Mouse (Mus musculus): ENCODE measurements around the gene Gm7029.
"Not testable (repeated sequence)": the region's sequence is repeated elsewhere in the genome, so short reads cannot be mapped to it uniquely, and the experiment has no call there.

The Gm7029 gene

DNA sequence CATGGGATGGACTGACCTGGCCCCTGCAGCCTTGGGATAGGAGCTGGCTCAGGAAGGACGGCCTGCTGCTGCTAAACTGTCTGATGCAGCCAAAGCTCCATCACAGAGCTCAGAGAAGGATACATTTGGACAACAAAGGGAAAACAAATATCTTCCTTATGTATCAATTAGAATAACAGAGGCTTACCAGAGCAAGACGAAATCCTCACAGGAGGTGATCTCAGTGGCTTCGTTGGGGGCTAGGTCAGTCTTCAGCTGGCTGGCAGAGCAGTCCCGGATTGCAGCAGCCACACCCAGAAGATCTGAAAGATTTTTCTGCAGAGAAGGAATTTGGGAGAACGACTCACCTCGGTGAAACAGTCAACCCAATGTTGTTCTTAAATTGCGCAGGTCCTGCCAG is 18.8 kb downstream of the Gm7029 start:
- no peak for DNase-seq

- not testable (repeated sequence) for DNase-seq
Measured at GRCm38 (mm10) chr17:33893011-33893410, 19.4 kb downstream of the Gm7029 start.

DNA sequence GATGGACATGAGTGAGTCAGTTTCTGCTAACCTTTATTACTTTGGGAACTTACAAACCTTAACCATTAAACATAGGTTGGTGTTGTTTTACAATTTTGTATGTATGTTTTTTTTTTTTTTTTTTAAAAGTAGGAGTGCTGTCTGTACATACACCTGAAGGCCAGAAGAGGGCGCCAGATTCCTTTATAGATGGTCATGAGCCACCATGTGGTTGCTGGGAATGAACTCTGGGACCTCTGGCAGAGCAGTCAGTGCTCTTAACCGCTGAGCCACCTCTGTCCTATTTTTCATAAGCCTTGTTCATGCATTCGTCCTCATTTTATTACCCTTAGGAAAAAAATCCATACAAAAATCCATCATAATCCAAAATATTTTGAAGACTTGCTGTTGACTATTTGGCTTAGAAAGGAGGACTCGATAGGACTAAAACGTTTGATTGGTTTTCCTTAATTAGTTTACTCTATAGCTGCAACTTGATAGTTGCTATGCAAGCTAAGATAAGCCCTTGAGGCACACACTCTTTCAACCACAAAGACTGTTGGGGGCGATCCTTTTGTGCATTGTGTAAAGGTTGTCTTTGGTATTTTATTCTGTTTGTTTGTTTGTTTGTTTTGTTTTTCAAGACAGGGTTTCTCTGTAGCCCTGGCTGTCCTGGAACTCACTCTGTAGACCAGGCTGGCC is 23.6 kb downstream of the Gm7029 start:
- peak; percentile 77 for DNase-seq

DNA sequence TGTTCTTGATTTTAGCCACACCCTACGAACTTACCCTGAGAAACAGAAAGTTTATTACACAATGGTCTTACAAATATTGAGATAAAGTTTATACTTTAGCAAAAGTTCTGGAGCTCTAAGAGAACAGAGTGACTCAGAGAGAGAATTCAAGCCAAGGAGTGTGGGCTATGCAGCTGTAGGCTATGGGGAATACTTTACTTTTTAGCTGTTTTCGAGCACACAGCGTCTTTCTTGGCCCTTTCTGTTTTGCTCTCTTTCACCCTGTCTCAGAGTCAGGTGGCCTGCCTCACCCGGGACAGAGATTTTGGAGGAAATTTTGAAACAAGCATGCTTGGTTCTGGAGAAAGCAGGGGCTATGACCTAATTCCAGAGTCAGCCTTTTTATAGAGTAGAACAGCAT is 24.6 kb downstream of the Gm7029 start:
- not testable (repeated sequence) for DNase-seq

DNA sequence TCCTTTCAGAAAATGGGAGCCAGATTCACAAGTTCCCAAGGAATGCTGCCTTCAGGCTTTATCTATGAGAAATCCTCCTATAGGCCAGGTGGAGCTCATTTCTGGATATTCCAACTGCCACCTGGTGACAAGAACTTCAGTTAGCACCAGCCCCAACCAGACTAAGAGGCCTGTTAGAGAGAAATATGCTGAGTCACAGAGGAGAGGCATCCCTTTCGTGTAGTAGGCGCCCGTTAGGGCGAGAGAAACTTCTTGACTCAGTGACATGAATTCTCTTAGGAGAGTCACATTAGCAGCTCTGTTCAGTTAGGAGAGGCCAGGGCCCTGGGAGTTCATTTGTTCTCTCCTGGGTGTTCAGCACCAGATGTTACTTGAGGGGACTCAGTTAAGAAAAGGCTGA is 26.0 kb downstream of the Gm7029 start:
- peak; percentile 68 for DNase-seq

- DNase-seq = peak; percentile 58
Measured at GRCm38 (mm10) chr17:33900281-33900988, 26.8 kb downstream of the Gm7029 start.

DNA sequence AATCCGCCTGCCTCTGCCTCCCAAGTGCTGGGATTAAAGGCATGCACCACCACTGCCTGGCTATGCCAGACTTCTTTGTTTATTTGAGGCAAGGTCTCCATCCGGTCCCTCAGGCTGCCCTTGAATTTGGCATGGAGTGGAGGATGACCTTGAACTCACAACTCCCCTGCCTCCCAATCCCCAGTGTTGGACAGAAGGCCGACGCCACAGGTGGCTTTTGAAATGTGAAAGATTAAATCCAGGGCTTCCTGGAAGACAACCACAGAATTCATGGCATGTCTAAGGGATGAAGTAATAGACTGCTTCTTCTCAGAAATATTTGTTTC is 27.3 kb downstream of the Gm7029 start:
- DNase-seq = no peak

- DNase-seq = no peak
Measured at GRCm38 (mm10) chr17:33901653-33902052, 28.0 kb downstream of the Gm7029 start.

GRCm38 (mm10) chr17:33902079-33902478 is 28.4 kb downstream of the Gm7029 start:
- no peak for DNase-seq

DNA sequence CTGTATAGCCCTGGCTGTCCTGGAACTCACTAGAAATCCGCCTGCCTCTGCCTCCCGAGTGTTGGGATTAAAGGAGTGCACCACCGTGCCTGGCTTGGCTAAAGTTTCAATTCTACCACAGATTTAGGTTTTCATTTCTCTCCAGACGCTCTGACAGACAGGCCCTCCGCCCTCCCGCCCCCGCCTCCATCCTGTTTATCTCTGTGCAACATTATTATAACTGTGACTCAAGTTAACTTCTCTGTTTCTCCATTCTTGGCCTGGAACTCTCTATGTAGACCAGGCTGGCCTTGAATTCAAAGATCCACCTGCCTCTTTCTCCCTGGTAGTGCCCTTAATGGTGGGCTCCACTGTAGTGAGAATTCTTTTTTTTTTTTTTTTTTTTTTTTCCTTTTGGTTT is 28.9 kb downstream of the Gm7029 start:
- peak; percentile 68 for DNase-seq

- DNase-seq = not testable (repeated sequence)
Measured at GRCm38 (mm10) chr17:33903911-33904651, 30.4 kb downstream of the Gm7029 start.

GRCm38 (mm10) chr17:33904835-33905234 is 31.2 kb downstream of the Gm7029 start, which contains the start of gene Platr17:
TSS of gene Platr17 (plus strand) at chr17:33905135.
- DNase-seq = not testable (repeated sequence)

- peak; percentile 59 for DNase-seq
Measured at GRCm38 (mm10) chr17:33908331-33909076, 34.9 kb downstream of the Gm7029 start.

DNA sequence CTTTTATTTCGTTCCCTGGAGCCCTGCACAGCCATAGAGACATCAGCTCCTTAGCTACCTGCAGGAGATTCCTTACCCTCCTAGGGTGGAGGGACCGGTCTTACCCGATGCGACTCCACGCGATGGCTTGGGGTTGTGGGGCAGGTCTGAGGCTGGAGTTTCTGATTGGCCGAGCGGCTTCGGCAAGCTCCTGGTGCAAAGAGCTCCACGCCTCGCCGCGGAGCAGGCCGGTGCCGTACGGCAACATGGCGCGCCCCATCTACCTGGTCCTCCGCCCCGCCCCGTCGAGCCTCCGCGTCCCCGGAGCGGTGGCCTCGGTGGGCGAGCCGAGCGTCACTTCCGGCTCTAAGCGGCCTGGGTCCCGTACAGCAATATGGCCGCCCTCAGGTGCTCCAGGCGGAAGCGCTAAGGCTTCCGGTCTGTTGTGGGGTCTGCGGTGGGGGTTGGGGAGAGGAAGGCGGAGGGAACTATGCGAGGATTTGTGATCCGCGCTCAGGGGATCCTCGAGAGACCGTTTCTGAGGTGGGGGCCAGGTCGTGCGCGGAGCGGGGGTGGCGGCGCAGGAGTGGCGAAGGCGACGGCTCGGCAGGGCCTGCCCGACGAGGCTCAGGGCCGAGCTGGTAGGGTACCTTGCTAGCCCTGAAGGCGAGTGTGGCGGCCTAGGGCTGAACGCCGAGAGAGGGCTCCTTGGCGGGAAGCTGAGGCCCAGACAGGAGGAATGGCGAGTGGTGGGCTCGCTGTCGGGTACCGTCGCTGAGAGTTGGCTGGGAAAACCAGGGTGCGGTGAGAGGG is 35.6 kb downstream of the Gm7029 start, which contains the start of gene Daxx:
TSS of gene Daxx (plus strand) at position 338 of the 792 bp plus-strand sequence.
- peak; percentile 97 for DNase-seq

DNA sequence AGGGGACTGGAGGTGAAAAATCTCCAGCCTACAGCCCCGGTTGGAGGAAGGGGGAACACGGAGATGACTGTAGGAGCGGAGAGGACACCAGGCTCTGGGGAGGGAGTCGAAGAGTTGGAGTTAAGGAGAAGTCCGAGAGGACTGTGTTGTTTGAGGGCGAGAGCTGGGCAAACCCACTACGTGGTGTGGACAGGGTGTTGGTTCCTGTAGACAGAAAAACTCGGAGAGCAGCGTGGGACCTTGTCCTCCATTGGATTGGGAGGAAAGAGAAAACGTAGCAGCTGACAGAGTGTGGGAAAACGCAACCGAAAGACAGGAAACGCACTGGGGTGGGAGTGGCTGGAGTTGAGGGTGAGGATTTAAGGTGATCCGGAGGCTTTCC is 36.2 kb downstream of the Gm7029 start:
- DNase-seq = peak; percentile 42

DNA sequence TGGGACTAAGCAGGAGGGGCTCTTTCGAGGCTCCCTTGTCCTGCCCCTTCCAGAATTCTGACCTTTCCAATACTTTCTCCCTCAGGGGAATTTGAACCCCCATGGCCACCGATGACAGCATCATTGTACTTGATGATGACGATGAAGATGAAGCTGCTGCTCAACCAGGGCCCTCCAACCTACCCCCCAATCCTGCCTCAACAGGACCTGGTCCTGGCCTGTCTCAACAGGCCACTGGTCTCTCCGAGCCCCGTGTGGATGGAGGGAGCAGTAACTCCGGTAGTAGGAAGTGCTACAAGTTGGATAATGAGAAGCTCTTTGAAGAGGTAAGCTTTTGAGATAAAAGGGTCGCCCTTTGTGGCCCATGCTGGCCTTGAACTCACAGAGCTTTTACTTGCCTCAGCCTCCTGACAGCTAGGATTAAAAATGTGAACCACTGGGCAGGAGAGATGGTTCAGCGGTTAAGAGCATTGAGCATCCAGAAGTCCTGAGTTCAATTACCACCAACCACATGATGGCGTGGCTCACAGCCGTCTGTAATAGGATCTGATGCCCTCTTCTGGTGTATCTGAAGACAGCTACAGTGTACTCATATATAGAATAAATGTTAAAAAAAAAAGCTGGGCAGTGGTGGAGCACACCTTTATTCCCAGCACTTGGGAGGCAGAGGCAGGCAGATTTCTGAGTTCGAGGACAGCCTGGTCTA is 36.9 kb downstream of the Gm7029 start:
- DNase-seq = no peak

DNA sequence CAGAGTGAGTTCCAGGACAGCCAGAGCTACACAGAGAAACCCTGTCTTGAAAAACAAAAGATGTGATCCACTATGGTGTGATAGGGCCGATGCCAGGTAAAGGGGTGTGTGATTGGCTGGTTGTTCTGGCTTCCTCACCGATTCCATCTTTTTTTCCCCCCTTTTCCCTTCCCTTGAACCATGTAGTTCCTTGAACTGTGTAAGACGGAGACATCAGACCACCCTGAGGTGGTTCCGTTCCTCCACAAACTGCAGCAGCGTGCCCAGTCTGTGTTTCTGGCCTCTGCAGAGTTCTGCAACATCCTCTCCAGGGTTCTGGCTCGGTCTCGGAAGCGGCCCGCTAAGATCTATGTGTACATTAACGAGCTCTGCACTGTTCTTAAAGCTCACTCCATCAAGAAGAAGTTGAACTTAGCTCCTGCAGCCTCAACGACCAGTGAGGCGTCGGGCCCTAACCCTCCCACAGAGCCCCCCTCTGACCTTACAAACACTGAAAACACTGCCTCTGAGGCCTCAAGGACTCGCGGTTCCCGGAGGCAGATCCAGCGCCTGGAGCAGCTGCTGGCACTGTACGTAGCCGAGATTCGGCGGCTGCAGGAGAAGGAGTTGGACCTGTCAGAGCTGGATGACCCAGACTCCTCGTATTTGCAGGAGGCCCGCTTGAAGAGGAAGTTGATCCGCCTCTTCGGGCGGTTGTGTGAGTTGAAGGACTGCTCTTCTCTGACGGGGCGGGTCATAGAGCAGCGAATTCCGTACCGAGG is 37.6 kb downstream of the Gm7029 start:
- no peak for DNase-seq

- DNase-seq = no peak
Measured at GRCm38 (mm10) chr17:33911813-33912414, 38.3 kb downstream of the Gm7029 start.

DNA sequence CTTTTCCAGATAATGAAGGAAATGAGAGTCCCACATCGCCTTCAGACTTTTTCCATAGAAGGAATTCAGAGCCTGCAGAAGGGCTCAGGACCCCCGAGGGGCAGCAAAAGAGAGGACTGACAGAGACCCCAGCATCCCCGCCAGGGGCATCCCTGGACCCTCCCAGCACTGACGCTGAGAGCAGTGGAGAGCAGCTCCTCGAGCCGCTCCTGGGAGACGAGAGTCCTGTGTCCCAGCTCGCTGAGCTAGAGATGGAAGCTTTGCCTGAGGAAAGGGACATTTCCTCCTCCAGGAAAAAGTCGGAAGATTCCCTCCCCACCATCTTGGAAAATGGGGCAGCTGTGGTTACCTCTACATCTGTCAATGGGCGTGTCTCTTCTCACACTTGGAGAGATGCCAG is 39.6 kb downstream of the Gm7029 start:
- no peak for DNase-seq

GRCm38 (mm10) chr17:33913905-33914304 is 40.3 kb downstream of the Gm7029 start:
- no peak for DNase-seq

Measured in liver (tissue).